Mouse (Mus musculus) C2C12 (cell line): Measurements from ENCODE around the gene Scd4.

Source experiments
- CEBPB ChIP-seq: IDR thresholded peaks from one replicate; pipeline ENCODE4 v1.6.1; 2011; ENCODE audit warnings: low read depth, mild to moderate bottlenecking, control low read depth, moderate library complexity
- USF1 ChIP-seq: IDR thresholded peaks from one replicate; pipeline ENCODE4 v1.6.1; 2011; ENCODE audit warnings: low read depth, mild to moderate bottlenecking, control low read depth, moderate library complexity

DNA sequence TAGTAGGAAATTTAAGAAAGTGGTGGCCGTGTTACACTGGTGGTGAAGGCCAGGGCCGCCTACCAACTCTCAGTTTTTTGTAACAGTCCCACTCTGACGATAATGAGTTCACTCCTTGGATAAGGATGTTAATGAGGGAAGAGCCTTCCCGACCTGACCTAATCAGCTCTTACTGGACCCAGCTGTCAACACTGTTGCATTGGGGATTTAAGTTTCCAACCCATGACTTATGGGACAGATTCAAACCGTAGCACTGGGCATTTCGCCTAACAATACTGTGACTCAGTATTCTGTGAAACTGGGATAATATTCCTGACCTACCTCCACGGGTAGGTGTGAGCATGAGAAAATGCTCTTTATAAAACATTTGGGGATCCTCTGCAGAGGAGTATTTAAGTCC, 26.7 kb upstream of the Scd4 start:
- TF ChIP-seq CEBPB (no peak), USF1 (no peak)
